Mouse (Mus musculus): ENCODE measurements at regions not wholly inside any gene's neighbourhood (a gene's known extent, or its start where the extent isn't known, plus 50 kb on each side); places are given as distances from the start of the nearest gene placed in this dataset.

DNA sequence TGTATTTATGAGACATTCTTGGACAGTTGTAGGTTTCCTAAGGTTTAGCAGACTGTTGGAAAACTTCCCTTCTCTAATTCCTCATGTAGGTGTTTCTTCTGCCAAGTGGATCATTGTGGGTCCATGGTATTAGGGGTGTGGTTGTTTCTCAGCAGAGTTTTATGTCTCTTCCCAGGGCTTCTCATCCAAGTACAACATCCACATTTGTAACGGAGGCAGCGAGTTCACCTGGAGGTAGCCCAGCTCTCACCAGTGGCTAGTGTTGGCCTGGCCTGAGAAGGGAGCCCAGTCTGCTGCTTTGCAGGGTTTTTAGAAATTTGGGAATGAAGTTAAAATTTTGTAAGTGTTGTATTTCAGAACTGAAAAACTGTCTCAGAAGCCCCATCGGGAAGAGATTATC is 122.4 kb downstream of the Wnt5a start:
- DNase-seq = no peak

DNA sequence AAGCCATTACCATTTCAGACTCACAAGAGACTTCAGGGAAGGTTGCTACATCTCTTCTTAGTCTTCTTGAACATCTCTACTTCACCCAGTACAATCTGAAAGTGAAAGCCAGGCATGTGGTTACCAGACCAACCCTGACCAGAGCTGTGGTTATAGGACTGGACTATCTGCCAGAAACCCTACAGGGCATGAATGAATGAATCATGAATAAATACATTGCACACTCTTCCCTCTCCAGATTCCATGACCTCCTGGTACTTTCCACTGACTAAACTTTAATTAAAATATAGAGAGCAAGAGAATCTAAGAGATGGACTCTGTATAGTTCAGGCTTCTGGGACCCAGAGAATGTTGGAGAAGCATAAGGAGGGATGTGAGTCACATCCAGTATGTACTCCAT is 130.6 kb downstream of the Wnt5a start:
- DNase-seq = no peak

- no peak for DNase-seq
Measured at GRCm38 (mm10) chr14:28639056-28639455, 134.5 kb downstream of the Wnt5a start.

- no peak for DNase-seq
Measured at GRCm38 (mm10) chr14:28645807-28646206, 141.3 kb downstream of the Wnt5a start.

- DNase-seq = no peak
Measured at GRCm38 (mm10) chr14:28649411-28649810, 144.9 kb downstream of the Wnt5a start.

- no peak for DNase-seq
Measured at GRCm38 (mm10) chr14:28653059-28653930, 148.7 kb downstream of the Wnt5a start.

- no peak for DNase-seq
Measured at GRCm38 (mm10) chr14:28657216-28657615, 152.7 kb downstream of the Wnt5a start.

- peak; percentile 67 to 78 for DNase-seq
Measured at GRCm38 (mm10) chr14:28660872-28661588, 156.5 kb downstream of the Wnt5a start.

GRCm38 (mm10) chr14:28663316-28663715 is 158.8 kb downstream of the Wnt5a start:
- no peak for DNase-seq

- no peak for DNase-seq
Measured at GRCm38 (mm10) chr14:28664121-28664520, 159.6 kb downstream of the Wnt5a start.

DNA sequence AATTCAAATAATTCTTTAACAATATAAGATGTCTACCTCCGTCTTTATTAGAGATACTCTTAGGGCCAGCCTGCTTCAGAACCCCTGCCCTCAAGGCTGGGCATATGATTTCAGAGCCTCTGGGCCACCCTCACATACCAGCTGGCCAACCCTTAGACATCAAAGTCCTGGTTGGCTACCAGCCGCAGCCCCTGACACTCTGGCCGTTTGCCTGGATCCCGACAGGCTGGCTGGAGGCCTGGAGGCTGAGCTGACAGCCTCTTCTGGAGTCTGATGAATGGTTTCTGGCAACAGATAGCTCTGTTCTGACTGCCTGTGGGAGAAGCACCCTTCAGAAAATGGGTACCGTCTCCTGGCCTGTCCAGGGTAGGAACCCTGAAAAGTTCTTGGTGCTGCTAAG is 170.9 kb downstream of the Wnt5a start:
- DNase-seq = peak; percentile 85 to 87

DNA sequence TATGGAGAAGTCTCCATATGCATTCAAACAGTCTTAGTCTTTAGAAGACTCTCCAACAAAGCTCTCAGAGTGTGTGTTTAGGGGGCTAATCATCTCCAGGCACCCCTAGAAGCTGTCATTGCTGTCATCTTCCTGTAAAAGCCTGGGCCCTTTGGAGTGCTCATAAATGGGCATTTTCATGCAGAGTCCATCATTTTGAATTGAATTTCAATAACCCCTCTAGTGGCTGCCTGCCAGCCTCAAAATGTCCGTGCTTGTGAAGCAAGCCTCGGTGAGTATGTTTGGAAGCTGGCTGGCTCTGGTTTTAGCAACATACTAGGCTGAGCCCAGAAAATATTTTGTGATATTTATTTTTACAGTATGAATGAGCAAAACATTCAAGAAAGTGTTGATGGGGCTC is 195.2 kb downstream of the Wnt5a start:
- DNase-seq = no peak

GRCm38 (mm10) chr14:28704729-28705128 is 200.2 kb downstream of the Wnt5a start:
- no peak for DNase-seq

- no peak for DNase-seq
Measured at GRCm38 (mm10) chr14:28714598-28714997, 210.0 kb downstream of the Wnt5a start.

GRCm38 (mm10) chr14:28720545-28720944 is 216.0 kb downstream of the Wnt5a start:
- DNase-seq = no peak

DNA sequence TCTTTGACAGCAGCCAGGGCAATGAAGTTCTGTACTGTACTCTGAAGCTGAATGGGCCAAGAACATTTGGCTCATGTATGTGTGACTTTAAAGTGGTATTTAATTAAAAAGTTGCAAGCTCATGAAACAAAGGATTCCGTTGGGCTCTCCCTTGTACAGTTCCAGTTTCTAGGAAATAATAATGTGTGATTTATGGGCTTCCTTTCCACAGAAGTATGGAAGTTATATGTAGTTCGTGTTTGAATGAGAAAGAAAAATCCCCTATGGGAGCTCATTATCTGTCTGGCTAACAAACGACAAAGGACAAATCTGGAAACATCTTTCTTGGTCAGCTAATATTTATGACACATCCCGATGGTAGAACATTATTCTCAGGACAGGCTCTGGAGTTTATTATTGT is 221.1 kb downstream of the Wnt5a start:
- DNase-seq = no peak

DNA sequence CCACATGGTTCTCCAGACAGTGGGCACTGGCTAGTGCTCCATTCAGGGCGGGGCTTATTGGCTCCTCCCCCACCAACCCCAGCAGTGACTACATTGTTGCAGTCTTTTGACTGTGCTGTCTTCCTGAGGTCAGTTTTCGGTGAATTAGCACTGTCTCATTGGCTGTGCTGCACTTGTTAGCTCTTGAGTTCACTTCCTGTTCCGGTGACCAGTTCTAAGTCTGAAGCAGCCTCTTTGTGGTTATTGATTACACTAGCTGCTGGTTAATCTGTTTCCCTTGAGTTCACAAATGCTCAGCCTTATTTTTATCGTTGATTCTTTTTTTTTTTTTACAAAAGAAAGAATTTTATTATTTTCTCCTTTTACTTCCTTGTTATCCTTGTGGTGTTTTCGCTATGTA is 228.9 kb downstream of the Wnt5a start:
- no peak for DNase-seq

GRCm38 (mm10) chr14:28735446-28735845 is 230.9 kb downstream of the Wnt5a start:
- DNase-seq = no peak

DNA sequence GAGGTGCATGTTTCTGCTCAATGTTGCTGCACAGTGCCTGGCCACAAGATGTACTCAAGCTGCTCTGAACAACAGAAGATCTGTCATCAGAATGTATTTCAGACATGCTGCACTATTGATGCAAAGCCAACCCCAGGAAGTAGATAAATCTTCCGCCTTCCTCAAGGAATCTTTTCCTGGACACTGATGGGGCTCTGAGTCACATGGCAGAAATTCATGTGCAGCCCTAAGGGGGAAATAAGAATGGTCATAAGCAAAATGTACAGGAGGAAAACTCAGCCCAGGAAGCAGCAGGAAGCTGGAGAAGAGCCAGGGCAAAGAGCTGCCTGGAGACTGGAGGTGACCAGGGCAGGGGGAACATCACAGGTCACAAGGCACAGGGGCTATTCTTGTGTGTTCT is 235.5 kb downstream of the Wnt5a start:
- DNase-seq = no peak

- no peak for DNase-seq
Measured at GRCm38 (mm10) chr14:28741418-28741817, 236.9 kb downstream of the Wnt5a start.

DNA sequence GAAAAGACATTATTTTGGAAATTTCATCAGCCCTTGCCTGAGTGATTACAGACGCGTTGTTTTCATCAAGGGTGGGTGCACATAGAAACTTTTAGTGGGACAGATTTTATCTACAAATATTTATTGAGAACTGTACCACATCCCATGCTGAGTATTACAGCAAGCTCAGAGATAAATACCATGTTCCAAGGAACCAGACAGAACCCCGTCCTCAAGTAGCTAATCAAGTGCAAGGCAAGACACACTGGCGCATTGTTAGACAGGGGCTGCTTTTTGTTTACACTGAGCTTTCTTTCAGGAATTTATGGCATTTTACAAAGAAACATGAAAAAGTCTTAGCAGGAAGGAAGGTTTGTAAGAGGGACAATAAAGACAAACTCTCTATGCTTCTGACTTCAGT is 239.1 kb downstream of the Wnt5a start:
- DNase-seq = no peak

GRCm38 (mm10) chr14:28750301-28750700 is 245.8 kb downstream of the Wnt5a start:
- no peak for DNase-seq

- no peak for DNase-seq
Measured at GRCm38 (mm10) chr14:28765201-28765600, 252.8 kb upstream of the Lrtm1 start.

DNA sequence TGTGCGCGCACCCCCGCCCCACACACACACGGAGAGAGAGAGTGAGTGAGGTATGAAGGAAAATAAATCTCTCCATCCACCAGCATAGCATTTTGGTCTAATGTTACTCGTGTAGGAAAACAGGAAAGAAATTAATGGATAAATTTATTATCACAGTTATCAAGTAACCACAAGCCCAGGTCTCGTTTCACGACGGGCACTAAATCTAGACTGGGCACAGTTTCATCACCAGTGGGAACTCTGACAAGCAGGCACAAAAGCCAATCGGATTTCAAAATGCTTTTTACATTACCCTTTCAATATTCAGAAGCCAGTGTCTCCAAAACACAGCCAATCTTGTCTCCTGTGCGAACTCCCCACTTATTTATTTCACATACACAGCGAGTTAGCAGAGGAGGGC is 244.9 kb upstream of the Lrtm1 start:
- no peak for DNase-seq
